Mouse (Mus musculus) cerebellum, adult 2 months (tissue): ENCODE results near the gene Ripply1. TPM values are rescaled to one million over a fixed set of nuclear protein-coding genes. Genes with fewer than 3 reads are reported as not detected.

Source experiments
- DNase-seq, 2 experiments: peaks; one replicate each; pipeline ENCODE4 v3.0.0; 2021
- H3K27ac ChIP-seq: fragments of 200-500 bp; 2 replicates; pipeline ENCODE4 v1.5.1; 2012; ENCODE audit warnings: low read length, control low read depth, inconsistent platforms; ENCODE audit not compliant: insufficient read depth
- H3K27me3 ChIP-seq: fragments of 200-500 bp; 2 replicates; pipeline ENCODE4 v1.6.1; 2012; ENCODE audit warnings: inconsistent platforms, mild to moderate bottlenecking, low read length, moderate library complexity; ENCODE audit not compliant: control insufficient read depth, insufficient read depth
- H3K4me1 ChIP-seq: fragments of 200-500 bp; 2 replicates; pipeline ENCODE4 v1.6.1; 2011; ENCODE audit warnings: low read length; ENCODE audit not compliant: control insufficient read depth, insufficient read depth
- H3K4me3 ChIP-seq: fragments of 200-500 bp; replicated peaks from 2 replicates; pipeline ENCODE3; 2011; ENCODE audit warnings: mild to moderate bottlenecking, low read depth, low read length, control low read depth; ENCODE audit not compliant: insufficient read depth
- CTCF ChIP-seq: fragments of 200-500 bp; IDR thresholded peaks from 2 replicates; pipeline ENCODE4 v1.5.1; 2011; ENCODE audit warnings: low read depth, mild to moderate bottlenecking, control low read depth, low read length, moderate library complexity, borderline replicate concordance; ENCODE audit not compliant: insufficient read depth
- POLR2A ChIP-seq: fragments of 200-500 bp; IDR thresholded peaks from 2 replicates; pipeline ENCODE4 v1.6.1; 2011; ENCODE audit warnings: low read length, control low read depth, borderline replicate concordance; ENCODE audit not compliant: insufficient read depth
- WGBS: fragments of 180-500 bp; shearing (Covaris S2); methylation state at CpG from one replicate; pipeline ENCODE4 v1.1.7; 2018; 5-methylcytosine and 5-hydroxymethylcytosine counted together
- polyA plus RNA-seq: library from polyadenylated mRNA; depleted of rRNA; stranded (reverse); fragments of >200 nt; gene quantifications from 2 replicates; pipeline ENCODE4 v1.2.3, GENCODE M21; 2012; rRNA removed

The Ripply1 gene
- polyA plus RNA-seq, 1 experiment = 0.46 TPM

- TF ChIP-seq CTCF (no peak), POLR2A (no peak)
- Histone ChIP-seq H3K27me3 (no peaks in the 10 kb centered on the region), H3K4me3 (no peak overlapping the region), H3K4me1 (no peaks in the 10 kb centered on the region), H3K27ac (no peak overlapping the region)
- DNase-seq = no peak
- whole genome bisulfite sequencing = 84% methylated on average over 5 of the region's 5 CpGs
Measured at GRCm38 (mm10) chrX:139737066-139737465, 45.1 kb downstream of the Ripply1 start.

GRCm38 (mm10) chrX:139730541-139730940, 51.6 kb downstream of the Ripply1 start:
- DNase-seq = no peak
- WGBS = 92% methylated on average over 3 of the region's 3 CpGs
- no peak overlapping the region for H3K4me3 ChIP-seq
- no peaks in the 10 kb centered on the region for H3K27me3 ChIP-seq
- TF ChIP-seq POLR2A (no peak), CTCF (no peak)
- H3K27ac ChIP-seq = no peak overlapping the region
- no peaks in the 10 kb centered on the region for H3K4me1 ChIP-seq

Other genes with a start within 250 kb of the Ripply1 start
- gene Rnf128, start 219.0 kb downstream of the Ripply1 start, polyA plus RNA-seq = 15.7 and 16.7 TPM in 2 replicates
- 2.7 and 3.1 TPM in 2 replicates for gene Tbc1d8b, start 97.4 kb downstream of the Ripply1 start, polyA plus RNA-seq
- not detected in 2 replicates for gene Gm15013, start 67.9 kb downstream of the Ripply1 start, polyA plus RNA-seq
- gene Cldn2, start 18.5 kb upstream of the Ripply1 start, polyA plus RNA-seq = 1.1 and 2.6 TPM in 2 replicates
- gene Morc4, start 89.3 kb upstream of the Ripply1 start, polyA plus RNA-seq = 6.6 and 7.0 TPM in 2 replicates
- gene Rbm41, start 216.2 kb upstream of the Ripply1 start, polyA plus RNA-seq = 5.3 and 5.4 TPM in 2 replicates